Mouse (Mus musculus): ENCODE data around the gene Nfkbiz.

DNA sequence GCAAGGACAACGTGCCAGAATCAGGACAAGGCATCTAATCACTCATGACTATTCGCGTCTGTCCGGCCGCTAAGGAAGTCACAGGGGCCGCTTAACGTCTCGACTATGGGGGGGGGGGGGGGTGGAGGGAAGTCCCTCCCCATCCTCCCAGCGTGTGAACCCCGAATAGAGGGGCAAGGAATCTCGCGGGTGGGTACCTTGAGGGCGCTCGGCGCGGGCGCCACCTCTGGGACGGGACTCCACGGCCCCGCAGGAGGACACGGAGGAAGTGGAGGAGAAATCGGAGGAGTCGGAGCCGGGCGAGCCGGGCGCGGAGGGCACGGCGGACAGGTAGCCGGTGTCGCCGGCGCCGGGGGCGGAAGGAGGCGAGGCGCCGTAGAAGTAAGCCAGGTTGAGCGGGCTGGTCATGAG is 17.1 kb downstream of the Nfkbiz start:
- TF ChIP-seq CTCF (conservative IDR thresholded peaks at IDR 0.05; ENCODE audit: insufficient read depth, insufficient read length, low read depth, low read length) (no peak), POLR2A (IDR thresholded peaks at IDR 0.05; ENCODE audit: low read depth, low read length) (no peak)

Measured in kidney, adult 2 months (tissue).